Mouse (Mus musculus) embryonic fibroblast, embryonic 13.5 days (primary cell): ENCODE data around the gene Eea1. TPM values are rescaled to one million over a fixed set of nuclear protein-coding genes. Genes with fewer than 3 reads are reported as not detected.

ENCODE experiments used
- H3K27ac ChIP-seq: 2 replicates; pipeline ENCODE4 v1.5.1; 2012; ENCODE audit warnings: low read length, control low read depth, inconsistent platforms; ENCODE audit not compliant: insufficient read depth
- H3K4me1 ChIP-seq: 2 replicates; pipeline ENCODE4 v1.6.1; 2011; ENCODE audit warnings: low read length; ENCODE audit not compliant: control insufficient read depth, insufficient read depth
- H3K4me3 ChIP-seq: 2 replicates; pipeline ENCODE4 v1.5.1; 2011; ENCODE audit warnings: mild to moderate bottlenecking, control low read depth, low read length; ENCODE audit not compliant: insufficient read depth
- CTCF ChIP-seq: IDR thresholded peaks from 2 replicates; pipeline ENCODE4 v1.5.1; 2011; ENCODE audit warnings: mild to moderate bottlenecking, control low read depth, low read length, moderate library complexity, borderline replicate concordance; ENCODE audit not compliant: insufficient read depth
- POLR2A ChIP-seq: IDR thresholded peaks from 2 replicates; pipeline ENCODE4 v1.6.1; 2011; ENCODE audit warnings: low read depth, mild to moderate bottlenecking, control low read depth, low read length, moderate library complexity
- polyA plus RNA-seq: library from polyadenylated mRNA; stranded (reverse); fragments of >200 nt; gene quantifications from 2 replicates; pipeline ENCODE4 v1.2.4, GENCODE M21; 2011; ENCODE audit warnings: low read depth; ENCODE audit not compliant: missing spikeins, insufficient read length

The Eea1 gene
- polyA plus RNA-seq, 1 experiment = 35.3 TPM

GRCm38 (mm10) chr10:95971942-95972341, 31.5 kb downstream of the Eea1 start:
- Histone ChIP-seq H3K4me3 (no peak overlapping the region), H3K4me1 (no peaks in the 10 kb centered on the region; the same call in 1 of the 2 replicates), H3K27ac (no peak overlapping the region)
- TF ChIP-seq POLR2A = no peak
- no peak for TF ChIP-seq CTCF

GRCm38 (mm10) chr10:95974462-95974861, 34.0 kb downstream of the Eea1 start:
- Histone ChIP-seq H3K4me1 (no peaks in the 10 kb centered on the region; the same call in 1 of the 2 replicates), H3K27ac (no peak overlapping the region), H3K4me3 (no peak overlapping the region)
- TF ChIP-seq CTCF (no peak), POLR2A (no peak)

- TF ChIP-seq CTCF (no peak), POLR2A (no peak)
- Histone ChIP-seq H3K4me3 (no peak overlapping the region), H3K4me1 (no peaks in the 10 kb centered on the region), H3K27ac (no peak overlapping the region)
Measured at GRCm38 (mm10) chr10:95976798-95977197, 36.3 kb downstream of the Eea1 start.

GRCm38 (mm10) chr10:95989731-95990130, 49.3 kb downstream of the Eea1 start:
- TF ChIP-seq CTCF (no peak), POLR2A (no peak)
- H3K27ac ChIP-seq = no peak overlapping the region

GRCm38 (mm10) chr10:95991176-95991575, 50.7 kb downstream of the Eea1 start:
- H3K4me1 ChIP-seq = peaks cover 2% of the 10 kb centered on the region; the same call in 1 of the 2 replicates
- TF ChIP-seq CTCF = no peak
- TF ChIP-seq POLR2A = no peak
- no peak overlapping the region for H3K4me3 ChIP-seq
- H3K27ac ChIP-seq = no peak overlapping the region

More at GRCm38 (mm10) chr10:95989731-95990130, 49.3 kb downstream of the Eea1 start:
- H3K4me1 ChIP-seq = peaks cover 2% of the 10 kb centered on the region; the same call in 1 of the 2 replicates
- H3K4me3 ChIP-seq = no peak overlapping the region

GRCm38 (mm10) chr10:96000904-96001303, 60.5 kb downstream of the Eea1 start:
- H3K4me3 ChIP-seq = no peak overlapping the region
- no peak for TF ChIP-seq CTCF
- TF ChIP-seq POLR2A = no peak
- no peak overlapping the region for H3K27ac ChIP-seq
- H3K4me1 ChIP-seq = no peaks in the 10 kb centered on the region

GRCm38 (mm10) chr10:96015738-96016137, 75.3 kb downstream of the Eea1 start:
- TF ChIP-seq CTCF (no peak), POLR2A (no peak)
- H3K27ac ChIP-seq = peak overlapping the region; percentile 100
- H3K4me3 ChIP-seq = no peak overlapping the region
- peaks cover 7% of the 10 kb centered on the region for H3K4me1 ChIP-seq

GRCm38 (mm10) chr10:96017418-96017817, 77.0 kb downstream of the Eea1 start:
- Histone ChIP-seq H3K4me3 (no peak overlapping the region), H3K4me1 (peaks cover 7% of the 10 kb centered on the region), H3K27ac (no peak overlapping the region)
- TF ChIP-seq CTCF = no peak
- no peak for TF ChIP-seq POLR2A

- Histone ChIP-seq H3K4me1 (no peaks in the 10 kb centered on the region), H3K27ac (no peak overlapping the region), H3K4me3 (no peak overlapping the region)
- TF ChIP-seq POLR2A (no peak), CTCF (peak; percentile 57; the same call in 1 of the 2 replicates)
Measured at GRCm38 (mm10) chr10:96033356-96033984, 93.0 kb downstream of the Eea1 start.

- TF ChIP-seq POLR2A = no peak
- no peak for TF ChIP-seq CTCF
- no peak overlapping the region for H3K27ac ChIP-seq
- H3K4me3 ChIP-seq = no peak overlapping the region
- no peaks in the 10 kb centered on the region for H3K4me1 ChIP-seq
Measured at GRCm38 (mm10) chr10:96034106-96034505, 93.7 kb downstream of the Eea1 start.
